16 mouse cellular contexts compared by ENCODE assay signal in the genomic region with DNA sequence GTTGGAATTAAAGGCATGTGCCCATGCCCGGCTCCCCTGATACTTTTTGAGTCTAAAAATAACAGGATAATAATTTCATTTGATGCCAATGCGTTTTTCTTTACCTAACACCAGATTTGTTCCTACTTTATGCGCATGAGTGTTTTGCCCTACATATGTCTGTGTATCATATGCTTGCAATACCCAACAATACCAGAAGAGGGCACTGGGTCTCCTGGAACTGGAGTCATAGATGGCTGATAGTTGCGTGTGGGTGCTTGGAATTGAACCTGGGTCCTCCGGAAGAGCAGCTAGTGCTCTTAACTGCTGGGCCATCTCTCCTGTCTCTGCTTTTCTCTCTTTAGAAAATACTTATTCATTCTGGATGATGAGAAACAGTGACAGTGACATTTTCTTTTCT.
A peak's percentile ranks its signal among the peaks of the same experiment; 100 is the strongest.
DNase-seq lines count a peak whose midpoint lies in the region; ATAC-seq and TF ChIP-seq lines count a peak whose summit lies in the region.
"Had no signal": no experiment of that assay in that cellular context is flagged by ENCODE, and none has a peak within 500 bp of the region (broad histone marks: within the 10 kb centered on the region; RNA-seq: fewer than 3 reads in every experiment).

No protein-coding gene starts in this region.

- 0 out of 2 replicates have a peak, but pooled peaks cover 5% of the 10 kb centered on the region for H3K9me3 ChIP-seq in heart, embryonic 10.5 days
- no peaks in the 10 kb centered on the region for H3K9me3 ChIP-seq in lung, postnatal 0 days (ENCODE audit: low read length)
- peaks cover 10% of the 10 kb centered on the region for H3K9me3 ChIP-seq in E14TG2a.4 (ENCODE audit: low read length)
- H3K9me3 ChIP-seq: midbrain, embryonic 15.5 days; stomach, embryonic 15.5 days had no signal

- TF ChIP-seq CTCF in lung, postnatal 0 days (IDR thresholded peaks at IDR 0.05): peak; percentile 35
- peak; percentile 48 for TF ChIP-seq CTCF in E14TG2a.4 (conservative IDR thresholded peaks at IDR 0.05; ENCODE audit: low read length)

- WGBS in heart, embryonic 10.5 days: 80% methylated on average over 5 of the region's 5 CpGs
- WGBS in lung, postnatal 0 days: 87% methylated on average over 5 of the region's 5 CpGs

- no peak overlapping the region for H3K4me3 ChIP-seq in heart, embryonic 10.5 days
- no peak overlapping the region for H3K4me3 ChIP-seq in lung, postnatal 0 days (ENCODE audit: low read depth, low read length)
- H3K4me3 ChIP-seq in E14TG2a.4 (replicated peaks; ENCODE audit: low read length): no peak overlapping the region
- H3K4me3 ChIP-seq: embryonic facial prominence, embryonic 13.5 days; forebrain, embryonic 12.5 days; heart, embryonic 13.5 days; midbrain, embryonic 15.5 days; stomach, embryonic 15.5 days had no signal

- no peak overlapping the region for H3K27ac ChIP-seq in heart, embryonic 10.5 days
- no peak overlapping the region for H3K27ac ChIP-seq in lung, postnatal 0 days (ENCODE audit: low read length)
- H3K27ac ChIP-seq: embryonic facial prominence, embryonic 13.5 days; forebrain, embryonic 12.5 days; heart, embryonic 13.5 days; midbrain, embryonic 15.5 days; stomach, embryonic 15.5 days had no signal

- peak; percentile 27 for DNase-seq in heart, embryonic 10.5 days (ENCODE audit: low spot score)
- no peak for DNase-seq in heart, adult 9 months (ENCODE audit: low spot score in 2 of 2)
- no peak for DNase-seq in lung, postnatal 0 days (ENCODE audit: low spot score)
- DNase-seq in lung, adult 18-20 months: no peak
- peak; percentile 26 for DNase-seq in induced T-regulatory cell, adult 2 months (ENCODE audit: low read depth)
- DNase-seq in heart, adult 8-10 months (ENCODE audit: low spot score): no peak
- DNase-seq in frontal cortex, postnatal 14 days (ENCODE audit: low spot score in 2 of 2): no peak
- DNase-seq: adrenal gland, postnatal 36 days; cerebellum, postnatal 25 days; kidney, adult 11 months had no signal

- H3K4me1 ChIP-seq in heart, embryonic 10.5 days: no peaks in the 10 kb centered on the region
- no peaks in the 10 kb centered on the region for H3K4me1 ChIP-seq in lung, postnatal 0 days (ENCODE audit: insufficient read depth, low read depth, low read length)
- no peaks in the 10 kb centered on the region; the same call in 1 of the 2 replicates for H3K4me1 ChIP-seq in E14TG2a.4 (replicated peaks; ENCODE audit: low read depth, low read length)
- H3K4me1 ChIP-seq: embryonic facial prominence, embryonic 13.5 days; forebrain, embryonic 12.5 days; heart, embryonic 13.5 days; midbrain, embryonic 15.5 days; stomach, embryonic 15.5 days had no signal

- no peak for ATAC-seq in lung, postnatal 0 days
- ATAC-seq: midbrain, embryonic 15.5 days had no signal

- no peak overlapping the region for H3K9ac ChIP-seq in lung, postnatal 0 days (replicated peaks; ENCODE audit: low read depth)
- H3K9ac ChIP-seq: embryonic facial prominence, embryonic 13.5 days; forebrain, embryonic 12.5 days; heart, embryonic 13.5 days; midbrain, embryonic 15.5 days; stomach, embryonic 15.5 days had no signal

- TF ChIP-seq EP300 in lung, postnatal 0 days (IDR thresholded peaks at IDR 0.05): no peak

- no peak overlapping the region for H3K4me2 ChIP-seq in lung, postnatal 0 days (replicated peaks; ENCODE audit: low read depth, low read length)
- H3K4me2 ChIP-seq: embryonic facial prominence, embryonic 13.5 days; forebrain, embryonic 12.5 days; heart, embryonic 13.5 days; midbrain, embryonic 15.5 days; stomach, embryonic 15.5 days had no signal

- no peaks in the 10 kb centered on the region for H3K27me3 ChIP-seq in heart, embryonic 10.5 days (ENCODE audit: insufficient read depth, poor library complexity, severe bottlenecking)
- H3K27me3 ChIP-seq in lung, postnatal 0 days (replicated peaks; ENCODE audit: insufficient read depth, low read length): no peaks in the 10 kb centered on the region
- H3K27me3 ChIP-seq in E14TG2a.4 (ENCODE audit: insufficient read depth, low read length): no peaks in the 10 kb centered on the region
- H3K27me3 ChIP-seq: embryonic facial prominence, embryonic 13.5 days; forebrain, embryonic 12.5 days; heart, embryonic 13.5 days; midbrain, embryonic 15.5 days; stomach, embryonic 15.5 days had no signal

- H3K36me3 ChIP-seq in heart, embryonic 10.5 days: no peaks in the 10 kb centered on the region
- no peaks in the 10 kb centered on the region for H3K36me3 ChIP-seq in lung, postnatal 0 days (ENCODE audit: insufficient read depth, low read length)
- H3K36me3 ChIP-seq in E14TG2a.4 (ENCODE audit: insufficient read depth, low read length): no peaks in the 10 kb centered on the region
- H3K36me3 ChIP-seq: embryonic facial prominence, embryonic 13.5 days; forebrain, embryonic 12.5 days; heart, embryonic 13.5 days; midbrain, embryonic 15.5 days; stomach, embryonic 15.5 days had no signal

Comparison
In these comparisons a context has a peak if more than half of its experiments do, and no peak if none do; other contexts are left out.
1. DNase-seq: peak in heart, embryonic 10.5 days (single experiment) and induced T-regulatory cell, adult 2 months (single experiment); none in heart, adult 9 months (0 of 2), lung, postnatal 0 days (single experiment), lung, adult 18-20 months (0 of 2), heart, adult 8-10 months (single experiment) and frontal cortex, postnatal 14 days (0 of 2).